Mouse (Mus musculus) MEL (cell line): ENCODE data around the gene Unc13d. TPM values are rescaled to one million over a fixed set of nuclear protein-coding genes. Genes with fewer than 3 reads are reported as not detected.

Experiments
- DNase-seq: peaks from one replicate; pipeline ENCODE4 v3.0.0; 2011; ENCODE audit warnings: low read depth, low spot score
- H3K27ac ChIP-seq: 2 replicates; pipeline ENCODE4 v1.5.1; 2012; ENCODE audit warnings: low read depth, mild to moderate bottlenecking, control low read depth, low read length, moderate library complexity; ENCODE audit not compliant: control insufficient read depth
- H3K27me3 ChIP-seq, 2 experiments: fragments of 150-350 bp in 1 of 2; sonication (generic) in 1 of 2; 2 replicates each; pipeline ENCODE4 v1.6.1; 2012; ENCODE audit warnings: low read length in 2 of 2, mild to moderate bottlenecking in 2 of 2, improper control_type of control experiment in 1 of 2, moderate library complexity in 1 of 2; ENCODE audit not compliant: insufficient read depth in 2 of 2, control insufficient read depth in 1 of 2
- H3K36me3 ChIP-seq, 2 experiments: 2 replicates each; pipeline ENCODE4 v1.6.1; 2012 to 2014; ENCODE audit warnings: low read length in 2 of 2, improper control_type of control experiment in 1 of 2, inconsistent platforms in 1 of 2, mild to moderate bottlenecking in 1 of 2; ENCODE audit not compliant: insufficient read depth in 2 of 2, control insufficient read depth in 1 of 2
- H3K4me1 ChIP-seq, 2 experiments: fragments of 150-350 bp in 1 of 2; sonication (generic) in 1 of 2; 2 replicates each; pipeline ENCODE4 v1.6.1; 2012; ENCODE audit warnings: low read length in 2 of 2, improper control_type of control experiment in 1 of 2, mild to moderate bottlenecking in 1 of 2; ENCODE audit not compliant: insufficient read depth in 2 of 2, control insufficient read depth in 1 of 2
- H3K4me3 ChIP-seq, 2 experiments: fragments of 150-350 bp in 1 of 2; sonication (generic) in 1 of 2; 2 replicates each; pipeline ENCODE4 v1.5.1; 2012; ENCODE audit warnings: low read depth in 2 of 2, low read length in 2 of 2, mild to moderate bottlenecking in 2 of 2, moderate library complexity in 2 of 2, control low read depth in 1 of 2, improper control_type of control experiment in 1 of 2; ENCODE audit not compliant: control insufficient read depth in 1 of 2, insufficient read depth in 1 of 2
- H3K79me2 ChIP-seq: 2 replicates; pipeline ENCODE4 v1.6.1; 2012; ENCODE audit warnings: mild to moderate bottlenecking, low read length, moderate library complexity; ENCODE audit not compliant: control insufficient read depth, poor library complexity, insufficient read depth
- H3K9ac ChIP-seq: 2 replicates; pipeline ENCODE4 v1.6.1; 2012; ENCODE audit warnings: low read depth, mild to moderate bottlenecking, control low read depth, low read length, moderate library complexity; ENCODE audit not compliant: control insufficient read depth, poor library complexity, severe bottlenecking
- H3K9me3 ChIP-seq: fragments of 150-350 bp; sonication (generic); replicated peaks from 2 replicates; pipeline ENCODE4 v1.6.1; 2012; ENCODE audit warnings: mild to moderate bottlenecking, low read length, improper control_type of control experiment, moderate library complexity; ENCODE audit not compliant: insufficient read depth
- CHD1 ChIP-seq: IDR thresholded peaks from 2 replicates; pipeline ENCODE4 v1.6.1; 2012; ENCODE audit warnings: low read depth, mild to moderate bottlenecking, inconsistent platforms, low read length, improper control_type of control experiment
- CHD2 ChIP-seq: IDR thresholded peaks from 2 replicates; pipeline ENCODE4 v1.6.1; 2011; ENCODE audit warnings: low read length, improper control_type of control experiment
- CTCF ChIP-seq, 3 experiments: IDR thresholded peaks in 2 of 3; conservative IDR thresholded peaks in 1 of 3; 2 replicates each; pipeline ENCODE4 v1.5.1; 2011 to 2012; ENCODE audit warnings: low read length in 3 of 3, low read depth in 2 of 3, mild to moderate bottlenecking in 2 of 3, improper control_type of control experiment in 1 of 3, inconsistent platforms in 1 of 3, mixed read lengths in 1 of 3, moderate library complexity in 1 of 3; ENCODE audit not compliant: control insufficient read depth in 1 of 3, insufficient read depth in 1 of 3, poor library complexity in 1 of 3, severe bottlenecking in 1 of 3
- E2F4 ChIP-seq: IDR thresholded peaks from 2 replicates; pipeline ENCODE4 v1.6.1; 2011; ENCODE audit warnings: low read depth, low read length, improper control_type of control experiment, borderline replicate concordance
- EP300 ChIP-seq, 2 experiments: IDR thresholded peaks; 2 replicates each; pipeline ENCODE4 v1.6.1; 2011; ENCODE audit warnings: improper control_type of control experiment in 2 of 2, low read length in 2 of 2, low read depth in 1 of 2, mild to moderate bottlenecking in 1 of 2
- ETS1 ChIP-seq: IDR thresholded peaks from 2 replicates; pipeline ENCODE4 v1.6.1; 2012; ENCODE audit warnings: low read depth, mild to moderate bottlenecking, inconsistent platforms, low read length, improper control_type of control experiment, moderate library complexity
- GABPA ChIP-seq: IDR thresholded peaks from 2 replicates; pipeline ENCODE4 v1.6.1; 2012; ENCODE audit warnings: low read depth, mild to moderate bottlenecking, inconsistent platforms, low read length, improper control_type of control experiment, moderate library complexity
- GATA1 ChIP-seq: IDR thresholded peaks from 2 replicates; pipeline ENCODE4 v1.6.1; 2011; ENCODE audit warnings: low read depth, low read length, improper control_type of control experiment
- HCFC1 ChIP-seq: IDR thresholded peaks from 2 replicates; pipeline ENCODE4 v1.6.1; 2012; ENCODE audit warnings: low read depth, mild to moderate bottlenecking, inconsistent platforms, low read length, improper control_type of control experiment, moderate library complexity
- JUND ChIP-seq: IDR thresholded peaks from 2 replicates; pipeline ENCODE4 v1.6.1; 2011; ENCODE audit warnings: low read depth, mild to moderate bottlenecking, improper control_type of control experiment, low read length
- KAT2A ChIP-seq: conservative IDR thresholded peaks from 2 replicates; pipeline ENCODE4 v1.6.1; 2012; ENCODE audit warnings: low read depth, low read length, improper control_type of control experiment, inconsistent platforms
- MAX ChIP-seq: IDR thresholded peaks from 2 replicates; pipeline ENCODE4 v1.6.1; 2011; ENCODE audit warnings: low read length, improper control_type of control experiment
- MXI1 ChIP-seq: IDR thresholded peaks from 2 replicates; pipeline ENCODE4 v1.6.1; 2011; ENCODE audit warnings: mild to moderate bottlenecking, low read depth, low read length, improper control_type of control experiment
- MYB ChIP-seq: IDR thresholded peaks from 2 replicates; pipeline ENCODE4 v1.6.1; 2011; ENCODE audit warnings: mild to moderate bottlenecking, low read depth, low read length, improper control_type of control experiment
- NELFE ChIP-seq: IDR thresholded peaks from 2 replicates; pipeline ENCODE4 v1.6.1; 2011; ENCODE audit warnings: low read depth, low read length, improper control_type of control experiment
- POLR2A ChIP-seq, 2 experiments: IDR thresholded peaks; 2 replicates each; pipeline ENCODE4 v1.6.1; 2011 to 2012; ENCODE audit warnings: low read length in 2 of 2, mild to moderate bottlenecking in 2 of 2, control low read depth in 1 of 2, improper control_type of control experiment in 1 of 2, low read depth in 1 of 2, moderate library complexity in 1 of 2; ENCODE audit not compliant: control insufficient read depth in 1 of 2, insufficient read depth in 1 of 2, poor library complexity in 1 of 2
- POLR2AphosphoS5 ChIP-seq: IDR thresholded peaks from 2 replicates; pipeline ENCODE4 v1.6.1; 2012; ENCODE audit warnings: low read depth, borderline replicate concordance, mild to moderate bottlenecking, inconsistent platforms, low read length, moderate library complexity, mixed read lengths
- RAD21 ChIP-seq: IDR thresholded peaks from 2 replicates; pipeline ENCODE4 v1.6.1; 2011; ENCODE audit warnings: mild to moderate bottlenecking, low read depth, low read length, improper control_type of control experiment
- RCOR1 ChIP-seq: IDR thresholded peaks from 2 replicates; pipeline ENCODE4 v1.6.1; 2012; ENCODE audit warnings: low read depth, mild to moderate bottlenecking, inconsistent platforms, low read length, improper control_type of control experiment
- TAL1 ChIP-seq: IDR thresholded peaks from 2 replicates; pipeline ENCODE4 v1.6.1; 2012; ENCODE audit warnings: mild to moderate bottlenecking, inconsistent platforms, low read length, moderate library complexity, mixed read lengths
- TBP ChIP-seq: IDR thresholded peaks from 2 replicates; pipeline ENCODE4 v1.8.0; 2011; ENCODE audit warnings: low read depth, low read length, improper control_type of control experiment
- TCF12 ChIP-seq: IDR thresholded peaks from 2 replicates; pipeline ENCODE4 v1.6.1; 2014; ENCODE audit warnings: low read depth, mild to moderate bottlenecking, inconsistent platforms, low read length, improper control_type of control experiment, moderate library complexity
- UBTF ChIP-seq: IDR thresholded peaks from 2 replicates; pipeline ENCODE4 v1.6.1; 2012; ENCODE audit warnings: low read depth, mild to moderate bottlenecking, inconsistent platforms, low read length, improper control_type of control experiment, moderate library complexity, borderline replicate concordance; ENCODE audit not compliant: insufficient read depth
- USF1 ChIP-seq: IDR thresholded peaks from 2 replicates; pipeline ENCODE4 v1.6.1; 2014; ENCODE audit warnings: low read depth, mild to moderate bottlenecking, inconsistent platforms, low read length, improper control_type of control experiment, moderate library complexity
- ZC3H11A ChIP-seq: IDR thresholded peaks from 2 replicates; pipeline ENCODE4 v1.6.1; 2012; ENCODE audit warnings: low read depth, mild to moderate bottlenecking, inconsistent platforms, low read length, improper control_type of control experiment
- ZMIZ1 ChIP-seq: IDR thresholded peaks from 2 replicates; pipeline ENCODE4 v1.6.1; 2012; ENCODE audit warnings: low read depth, mild to moderate bottlenecking, inconsistent platforms, low read length, improper control_type of control experiment, moderate library complexity
- ZNF384 ChIP-seq: IDR thresholded peaks from 2 replicates; pipeline ENCODE4 v1.6.1; 2012; ENCODE audit warnings: low read depth, mild to moderate bottlenecking, inconsistent platforms, low read length, improper control_type of control experiment
- polyA plus RNA-seq, 2 experiments: library from polyadenylated mRNA; stranded (reverse) in 1 of 2; unstranded in 1 of 2; fragments of >175 nt in 1 of 2; fragments of >200 nt in 1 of 2; gene quantifications; 2 replicates each; pipeline versions ENCODE4 v1.2.1 to v1.2.4; 2012; ENCODE audit warnings: low replicate concordance in 2 of 2, low read depth in 1 of 2; ENCODE audit not compliant: insufficient read length in 2 of 2, insufficient read depth in 1 of 2, missing spikeins in 1 of 2
- total RNA-seq: library from RNA; depleted of rRNA; stranded (reverse); fragments of 300-350 nt; gene quantifications from 2 replicates; pipeline ENCODE4 v1.2.3, GENCODE M21; 2012

Gene Unc13d
- total and polyA plus RNA-seq, 3 experiments: 115 to 146 TPM; not detected in 1

GRCm38 (mm10) chr11:116076836-116077235, 925 bp downstream of the Unc13d start (continued):
- TF ChIP-seq POLR2AphosphoS5 (0 out of 2 replicates have a peak, but pooled peaks have one; percentile 39), MXI1 (peak; percentile 62; the same call in 1 of the 2 replicates), GABPA (no peak), JUND (no peak), TCF12 (peak; percentile 98), EP300 (IDR thresholded peaks at IDR 0.05; ENCODE audit: low read depth in 1 of 2, low read length in 2 of 2) (peak; percentile 86 to 95)

- peak overlapping the region; percentile 59 to 78 for H3K4me3 ChIP-seq
- H3K27ac ChIP-seq: peak overlapping the region; percentile 97
- peaks cover 0 to 24% of the 10 kb centered on the region in 2 experiments; a peak in 2 of 4 replicates for H3K36me3 ChIP-seq
- peak overlapping the region; percentile 94 for H3K9ac ChIP-seq
- peaks cover 11 to 21% of the 10 kb centered on the region in 2 experiments for H3K4me1 ChIP-seq
- H3K27me3 ChIP-seq: no peaks in the 10 kb centered on the region
- TF ChIP-seq MXI1 (peak; percentile 1; the same call in 1 of the 2 replicates), E2F4 (no peak), HCFC1 (0 out of 2 replicates have a peak, but pooled peaks have one; percentile 18), ZC3H11A (no peak), RAD21 (no peak), CHD1 (peak; percentile 61), RCOR1 (no peak), TBP (0 out of 2 replicates have a peak, but pooled peaks have one; percentile 14), CHD2 (peak; percentile 31; the same call in 1 of the 2 replicates), CTCF (IDR thresholded peaks at IDR 0.05 in 2 of 3, conservative IDR thresholded peaks at IDR 0.05 in 1 of 3; ENCODE audit: control insufficient read depth in 1 of 3, insufficient read depth in 1 of 3, low read depth in 2 of 3, low read length in 3 of 3, poor library complexity in 1 of 3, severe bottlenecking in 1 of 3) (peak in 1 of 3 experiments; percentile 30; a peak in 2 of 6 replicates), POLR2AphosphoS5 (no peak), GABPA (no peak), MAX (0 out of 2 replicates have a peak, but pooled peaks have one; percentile 12)
- peaks cover 21% of the 10 kb centered on the region for H3K79me2 ChIP-seq
- peak; percentile 67 for DNase-seq
- H3K9me3 ChIP-seq: no peaks in the 10 kb centered on the region
These were observed 1.6 kb downstream of the Unc13d start for GRCm38 (mm10) chr11:116076266-116076540.

- Histone ChIP-seq H3K79me2 (peaks cover 21% of the 10 kb centered on the region), H3K9me3 (no peaks in the 10 kb centered on the region), H3K9ac (peak overlapping the region; percentile 94), H3K4me3 (peak overlapping the region; percentile 59 to 78), H3K27me3 (no peaks in the 10 kb centered on the region), H3K36me3 (peaks cover 0 to 24% of the 10 kb centered on the region in 2 experiments; a peak in 2 of 4 replicates), H3K4me1 (peaks cover 11 to 21% of the 10 kb centered on the region in 2 experiments), H3K27ac (peak overlapping the region; percentile 97)
- DNase-seq: peak; percentile 97
- TF ChIP-seq GATA1: peak; percentile 86
- peak; percentile 41 to 49; a peak in 2 of 4 replicates for TF ChIP-seq POLR2A (IDR thresholded peaks at IDR 0.05; ENCODE audit: control insufficient read depth in 1 of 2, insufficient read depth in 1 of 2, low read depth in 1 of 2, low read length in 2 of 2, poor library complexity in 1 of 2)
- TF ChIP-seq ZNF384: peak; percentile 67
- no peak for TF ChIP-seq UBTF
- TF ChIP-seq ZMIZ1: peak; percentile 48
- TF ChIP-seq CHD2: peak; percentile 38; the same call in 1 of the 2 replicates
- TF ChIP-seq KAT2A: no peak; the same call in 1 of the 2 replicates
- no peak for TF ChIP-seq JUND
- TF ChIP-seq USF1: no peak
- TF ChIP-seq EP300 (IDR thresholded peaks at IDR 0.05; ENCODE audit: low read depth in 1 of 2, low read length in 2 of 2): peak; percentile 68 to 85
- peak; percentile 53; the same call in 1 of the 2 replicates for TF ChIP-seq MXI1
- peak; percentile 90 for TF ChIP-seq TBP
- no peak for TF ChIP-seq MYB
- peak; percentile 43; the same call in 1 of the 2 replicates for TF ChIP-seq NELFE
- no peak for TF ChIP-seq ZC3H11A
- peak; percentile 87 for TF ChIP-seq ETS1
- peak; percentile 93; the same call in 1 of the 2 replicates for TF ChIP-seq CHD1
- peak; percentile 77 for TF ChIP-seq TAL1
These were observed 2.1 kb downstream of the Unc13d start for GRCm38 (mm10) chr11:116075539-116076265.
